Mouse (Mus musculus) G1E-ER4 (cell line): ENCODE data around the gene Zfp330. TPM values are rescaled to one million over a fixed set of nuclear protein-coding genes. Genes with fewer than 3 reads are reported as not detected.

Source experiments
- GATA1 ChIP-seq: IDR thresholded peaks from one replicate; pipeline ENCODE4 v1.8.0; 2012; ENCODE audit warnings: low read length, inconsistent platforms
- polyA plus RNA-seq: library from polyadenylated mRNA; stranded (reverse); fragments of >175 nt; gene quantifications from 2 replicates; pipeline ENCODE4 v1.2.3, GENCODE M21; 2012

Gene Zfp330
- 3.2 and 84.1 TPM in 2 replicates for polyA plus RNA-seq

DNA sequence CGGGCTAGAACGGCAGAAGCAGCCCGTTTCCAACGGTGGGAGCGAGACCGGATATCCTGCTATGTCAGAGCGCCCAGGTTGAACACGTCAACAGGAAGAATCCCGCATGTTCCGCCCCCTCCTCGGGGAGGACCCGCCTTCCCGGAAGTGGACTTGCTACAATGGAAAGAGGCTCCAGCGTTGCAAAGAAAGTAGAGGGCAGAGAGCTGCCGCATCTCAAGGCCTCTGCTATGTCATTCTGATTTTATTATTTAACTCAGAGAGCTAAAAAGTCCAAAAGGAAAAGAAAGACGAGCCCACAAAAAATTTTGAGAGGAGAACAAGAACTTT is at the start of gene Zfp330:
Zfp330 (minus strand) TSS at position 68 of the 330 bp plus-strand sequence.
- no peak for TF ChIP-seq GATA1

- TF ChIP-seq GATA1, result no peak
These were observed 4.0 kb upstream of the Zfp330 start for GRCm38 (mm10) chr8:82777945-82778344.

- TF ChIP-seq GATA1, result no peak
These were observed 3.4 kb upstream of the Zfp330 start for GRCm38 (mm10) chr8:82777406-82777805.

GRCm38 (mm10) chr8:82774482-82774881 is 522 bp upstream of the Zfp330 start:
- no peak for TF ChIP-seq GATA1

DNA sequence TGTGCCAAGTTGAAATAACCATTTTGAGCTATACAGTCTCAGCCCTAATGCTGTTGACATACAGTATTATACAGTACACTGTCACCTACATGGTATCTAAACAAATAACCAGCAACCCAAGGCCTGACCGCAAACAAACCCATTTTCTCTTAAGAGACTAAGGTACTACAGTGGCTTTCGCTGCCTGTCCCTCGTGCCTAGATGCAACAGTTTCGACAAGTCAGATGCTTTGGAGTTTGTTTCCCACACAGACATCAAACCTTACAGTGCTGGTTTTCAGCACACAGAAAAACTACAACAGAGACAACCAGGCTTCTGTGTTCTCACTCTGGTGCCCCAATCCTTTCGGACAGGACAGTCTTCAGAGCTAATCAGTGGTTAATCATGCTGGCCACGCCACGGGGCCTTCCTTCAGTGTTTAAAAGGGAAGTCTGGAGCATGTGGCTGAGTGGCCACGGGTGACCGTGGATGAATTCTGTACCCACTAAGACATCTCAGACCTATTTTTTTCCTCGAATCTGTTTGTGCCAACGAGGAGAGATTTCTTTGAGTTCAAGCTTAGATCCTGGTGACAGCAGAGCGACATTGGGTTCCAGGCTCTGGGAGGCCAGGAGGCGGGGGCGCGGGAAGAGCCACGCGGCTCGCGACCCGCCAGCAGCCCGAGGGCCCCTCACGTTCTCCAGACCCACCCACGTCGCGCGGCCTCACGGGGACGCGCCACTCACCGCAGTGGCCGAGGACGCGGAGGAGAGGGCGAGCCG is 448 bp downstream of the Zfp330 start:
- TF ChIP-seq GATA1, result no peak

GRCm38 (mm10) chr8:82770886-82771285 is 3.1 kb downstream of the Zfp330 start:
- TF ChIP-seq GATA1, result no peak

- no peak for TF ChIP-seq GATA1
These were observed 14.9 kb downstream of the Zfp330 start for GRCm38 (mm10) chr8:82759071-82759470.

DNA sequence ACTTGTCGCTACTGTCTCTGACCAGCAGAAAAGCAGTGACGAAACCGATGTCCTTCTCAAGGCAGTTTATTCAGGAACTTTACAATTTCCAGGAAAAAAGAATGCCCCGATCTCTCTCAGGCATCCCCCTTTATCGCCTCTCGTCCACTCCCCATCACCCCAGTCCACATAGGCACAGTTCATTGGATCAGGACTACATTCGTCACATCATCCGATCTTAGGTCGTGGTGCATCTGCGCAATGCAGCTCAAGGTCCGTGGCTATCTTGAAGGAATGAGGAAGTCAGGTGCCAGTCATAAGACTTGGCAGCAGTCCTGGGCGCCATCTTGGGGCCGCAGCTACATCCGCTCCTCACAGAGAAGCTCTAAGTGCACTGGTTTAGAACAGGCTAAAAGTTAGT is 19.0 kb downstream of the Zfp330 start:
- TF ChIP-seq GATA1, result no peak

GRCm38 (mm10) chr8:82746617-82747016 is 27.3 kb downstream of the Zfp330 start:
- TF ChIP-seq GATA1, result no peak

- TF ChIP-seq GATA1, result no peak
These were observed 29.8 kb downstream of the Zfp330 start for GRCm38 (mm10) chr8:82743905-82744904.

Other genes with a start within 250 kb of the Zfp330 start
- gene Rnf150, start 89.2 kb upstream of the Zfp330 start, polyA plus RNA-seq, result not detected in 2 replicates